Mouse (Mus musculus) midbrain, postnatal 0 days (tissue): Measurements from ENCODE around the gene Zbtb16. TPM values are rescaled to one million over a fixed set of nuclear protein-coding genes. Genes with fewer than 3 reads are reported as not detected.

Experiments used
- ATAC-seq: fragments of 200-750 bp; cut with Nextera tagmentation; 2 replicates; pipeline ENCODE4 v1.8.0; 2017; ENCODE audit warnings: moderate number of reproducible peaks, mild to moderate bottlenecking, moderate TSS enrichment, moderate library complexity; ENCODE audit not compliant: low FRiP score
- DNase-seq: peaks from one replicate; pipeline ENCODE4 v3.0.0-alpha.2; 2015; ENCODE audit warnings: low spot score
- H3K27ac ChIP-seq: fragments of 300-500 bp; sonication (generic); 2 replicates; pipeline ENCODE4 v1.5.1; 2014; ENCODE audit warnings: low read depth, mild to moderate bottlenecking, low read length, mixed read lengths
- H3K27me3 ChIP-seq: fragments of 300-500 bp; sonication (generic); 2 replicates; pipeline ENCODE4 v1.6.1; 2014; ENCODE audit warnings: low read length, control low read depth, mixed read lengths; ENCODE audit not compliant: insufficient read depth
- H3K36me3 ChIP-seq: fragments of 300-500 bp; sonication (generic); 2 replicates; pipeline ENCODE4 v1.6.1; 2014; ENCODE audit warnings: low read length, control low read depth, mixed read lengths; ENCODE audit not compliant: insufficient read depth
- H3K4me1 ChIP-seq: fragments of 300-500 bp; sonication (generic); 2 replicates; pipeline ENCODE4 v1.6.1; 2014; ENCODE audit warnings: mild to moderate bottlenecking, control low read depth, antibody characterized with exemption, low read length, mixed read lengths; ENCODE audit not compliant: insufficient read depth
- H3K4me2 ChIP-seq: fragments of 300-500 bp; sonication (generic); 2 replicates; pipeline ENCODE4 v1.6.1; 2014; ENCODE audit warnings: low read depth, mild to moderate bottlenecking, low read length, mixed read lengths; ENCODE audit not compliant: poor library complexity, severe bottlenecking
- H3K4me3 ChIP-seq: fragments of 300-500 bp; sonication (generic); 2 replicates; pipeline ENCODE4 v1.5.1; 2014; ENCODE audit warnings: low read depth, mild to moderate bottlenecking, low read length, moderate library complexity
- H3K9ac ChIP-seq: fragments of 300-500 bp; sonication (generic); replicated peaks from 2 replicates; pipeline ENCODE4 v1.6.1; 2014; ENCODE audit warnings: mild to moderate bottlenecking, low read length, moderate library complexity, mixed read lengths; ENCODE audit not compliant: poor library complexity, severe bottlenecking
- H3K9me3 ChIP-seq: fragments of 300-500 bp; sonication (generic); 2 replicates; pipeline ENCODE4 v1.6.1; 2016; ENCODE audit warnings: low read length, control low read depth
- CTCF ChIP-seq: IDR thresholded peaks from 2 replicates; pipeline ENCODE4 v1.5.1; 2016; ENCODE audit warnings: antibody characterized with exemption, mild to moderate bottlenecking
- WGBS: fragments of 180-500 bp; shearing (Covaris S2); extraction: QIAGEN DNeasy Blood & Tissue Kit; methylation state at CpG from one replicate; pipeline ENCODE4 v1.1.7; 2014; 5-methylcytosine and 5-hydroxymethylcytosine counted together
- polyA plus RNA-seq: library from polyadenylated mRNA; unstranded; fragments of >200 nt; fragmentation: Nextera tagmentation; extraction: Ambion mirVana; gene quantifications from 2 replicates; pipeline ENCODE4 v1.2.1, GENCODE M21; 2015
- total RNA-seq: library from RNA; depleted of rRNA; stranded (reverse); fragments of >200 nt; gene quantifications from 2 replicates; pipeline ENCODE4 v1.2.3, GENCODE M21; 2014

Zbtb16 gene
- total and polyA plus RNA-seq, 2 experiments from 2014 or later = 6.1 to 8.3 TPM

- TF ChIP-seq CTCF = no peak
Observed at GRCm38 (mm10) chr9:48765927-48766326, 70.1 kb downstream of the Zbtb16 start.

GRCm38 (mm10) chr9:48764311-48764710, 71.7 kb downstream of the Zbtb16 start:
- H3K9ac ChIP-seq = no peak overlapping the region
- H3K4me1 ChIP-seq = no peaks in the 10 kb centered on the region
- no peak overlapping the region for H3K27ac ChIP-seq
- ATAC-seq (no peak), DNase-seq (no peak)
- no peaks in the 10 kb centered on the region for H3K9me3 ChIP-seq
- no peak overlapping the region for H3K4me3 ChIP-seq
- TF ChIP-seq CTCF = no peak
- 83% methylated on average over 5 of the region's 5 CpGs for WGBS
- no peak overlapping the region for H3K4me2 ChIP-seq
- H3K27me3 ChIP-seq = no peaks in the 10 kb centered on the region
- H3K36me3 ChIP-seq = no peaks in the 10 kb centered on the region

More at GRCm38 (mm10) chr9:48765927-48766326, 70.1 kb downstream of the Zbtb16 start:
- Histone ChIP-seq H3K36me3 (no peaks in the 10 kb centered on the region), H3K4me2 (no peak overlapping the region), H3K4me1 (no peaks in the 10 kb centered on the region), H3K9me3 (no peaks in the 10 kb centered on the region), H3K4me3 (no peak overlapping the region), H3K27me3 (no peaks in the 10 kb centered on the region), H3K27ac (no peak overlapping the region), H3K9ac (no peak overlapping the region)
- no peak for ATAC-seq
- DNase-seq = no peak

GRCm38 (mm10) chr9:48761732-48762637, 74.0 kb downstream of the Zbtb16 start:
- Histone ChIP-seq H3K9ac (no peak overlapping the region), H3K36me3 (no peaks in the 10 kb centered on the region), H3K27ac (no peak overlapping the region), H3K4me2 (no peak overlapping the region), H3K4me3 (no peak overlapping the region), H3K27me3 (no peaks in the 10 kb centered on the region), H3K4me1 (no peaks in the 10 kb centered on the region), H3K9me3 (no peaks in the 10 kb centered on the region)
- no peak for ATAC-seq
- DNase-seq = no peak
- 86% methylated on average over 14 of the region's 14 CpGs for WGBS
- TF ChIP-seq CTCF = no peak

GRCm38 (mm10) chr9:48761175-48761556, 74.9 kb downstream of the Zbtb16 start:
- H3K27me3 ChIP-seq = no peaks in the 10 kb centered on the region
- no peak for TF ChIP-seq CTCF
- H3K4me3 ChIP-seq = no peak overlapping the region
- H3K27ac ChIP-seq = no peak overlapping the region
- H3K4me2 ChIP-seq = no peak overlapping the region
- H3K4me1 ChIP-seq = peaks cover 3% of the 10 kb centered on the region; the same call in 1 of the 2 replicates
- 77% methylated on average over 8 of the region's 8 CpGs for WGBS
- no peaks in the 10 kb centered on the region for H3K36me3 ChIP-seq
- no peak for DNase-seq
- H3K9me3 ChIP-seq = no peaks in the 10 kb centered on the region
- H3K9ac ChIP-seq = no peak overlapping the region
- no peak for ATAC-seq

GRCm38 (mm10) chr9:48760449-48761174, 75.4 kb downstream of the Zbtb16 start:
- no peak overlapping the region for H3K4me2 ChIP-seq
- H3K9ac ChIP-seq = no peak overlapping the region
- DNase-seq (peak; percentile 91), ATAC-seq (peak; percentile 54; the same call in 1 of the 2 replicates)
- no peaks in the 10 kb centered on the region for H3K36me3 ChIP-seq
- no peaks in the 10 kb centered on the region for H3K9me3 ChIP-seq
- no peak overlapping the region for H3K27ac ChIP-seq
- WGBS = 52% methylated on average over 13 of the region's 13 CpGs
- no peaks in the 10 kb centered on the region for H3K27me3 ChIP-seq
- TF ChIP-seq CTCF = no peak
- H3K4me3 ChIP-seq = no peak overlapping the region
- H3K4me1 ChIP-seq = peaks cover 3% of the 10 kb centered on the region; the same call in 1 of the 2 replicates

GRCm38 (mm10) chr9:48759098-48759497, 76.9 kb downstream of the Zbtb16 start:
- no peaks in the 10 kb centered on the region for H3K9me3 ChIP-seq
- ATAC-seq (no peak), DNase-seq (no peak)
- TF ChIP-seq CTCF = no peak
- WGBS = 85% methylated on average over 4 of the region's 4 CpGs
- H3K4me3 ChIP-seq = no peak overlapping the region
- H3K36me3 ChIP-seq = no peaks in the 10 kb centered on the region
- no peaks in the 10 kb centered on the region for H3K27me3 ChIP-seq
- H3K4me2 ChIP-seq = no peak overlapping the region
- no peak overlapping the region for H3K9ac ChIP-seq
- peaks cover 3% of the 10 kb centered on the region; the same call in 1 of the 2 replicates for H3K4me1 ChIP-seq
- H3K27ac ChIP-seq = no peak overlapping the region
